Comparison of ENCODE assay signal across 9 mouse cellular contexts in genomic region chr12:31896295-31896694, GRCm38 (mm10). TPM values are rescaled to one million over a fixed set of nuclear protein-coding genes. Genes with fewer than 3 reads are reported as not detected.
DNase-seq lines count a peak whose midpoint lies in the region; ATAC-seq lines count a peak whose summit lies in the region.
"Had no signal": no experiment of that assay in that cellular context is flagged by ENCODE, and none has a peak within 500 bp of the region (broad histone marks: within the 10 kb centered on the region; RNA-seq: fewer than 3 reads in every experiment).

No protein-coding gene starts in this region.

- no peak for DNase-seq in intestine, embryonic 14.5 days (ENCODE audit: low spot score)
- DNase-seq in forebrain, embryonic 14.5 days (ENCODE audit: low spot score) = no peak
- no peak for DNase-seq in limb, embryonic 10.5 days (ENCODE audit: low spot score)
- DNase-seq in left cerebral cortex, adult 11 months (ENCODE audit: low spot score) = no peak
- no peak for DNase-seq in layer of hippocampus, postnatal 10 days (ENCODE audit: low spot score in 2 of 2)
- DNase-seq: heart, postnatal 14 days had no signal

- no peaks in the 10 kb centered on the region for H3K9me3 ChIP-seq in intestine, embryonic 14.5 days (ENCODE audit: control insufficient read depth, low read length)
- H3K9me3 ChIP-seq in intestine, embryonic 16.5 days (ENCODE audit: control insufficient read depth, low read length) = no peaks in the 10 kb centered on the region
- no peaks in the 10 kb centered on the region for H3K9me3 ChIP-seq in forebrain, embryonic 14.5 days (replicated peaks; ENCODE audit: control insufficient read depth, low read length)
- no peaks in the 10 kb centered on the region for H3K9me3 ChIP-seq in limb, embryonic 10.5 days (replicated peaks)
- no peaks in the 10 kb centered on the region for H3K9me3 ChIP-seq in neural tube, embryonic 15.5 days (replicated peaks)
- H3K9me3 ChIP-seq: liver, embryonic 15.5 days had no signal

- ATAC-seq in intestine, embryonic 14.5 days (replicated peaks; ENCODE audit: low FRiP score, low TSS enrichment, low read depth) = no peak
- no peak for ATAC-seq in intestine, embryonic 16.5 days
- no peak for ATAC-seq in forebrain, embryonic 14.5 days
- ATAC-seq in neural tube, embryonic 15.5 days (ENCODE audit: low FRiP score) = 0 out of 2 replicates have a peak, but pooled peaks have one; percentile 34

- H3K4me1 ChIP-seq in intestine, embryonic 14.5 days (replicated peaks; ENCODE audit: control insufficient read depth, insufficient read depth, low read length) = peaks cover 4% of the 10 kb centered on the region; the same call in 1 of the 2 replicates
- no peaks in the 10 kb centered on the region for H3K4me1 ChIP-seq in intestine, embryonic 16.5 days (ENCODE audit: control insufficient read depth, insufficient read depth, low read length)
- peaks cover 21% of the 10 kb centered on the region for H3K4me1 ChIP-seq in forebrain, embryonic 14.5 days (ENCODE audit: control insufficient read depth, insufficient read depth, low read length)
- H3K4me1 ChIP-seq in limb, embryonic 10.5 days = peaks cover 25% of the 10 kb centered on the region
- peaks cover 24% of the 10 kb centered on the region for H3K4me1 ChIP-seq in neural tube, embryonic 15.5 days
- H3K4me1 ChIP-seq: liver, embryonic 15.5 days had no signal

- H3K9ac ChIP-seq in intestine, embryonic 14.5 days (ENCODE audit: low read length) = no peak overlapping the region
- no peak overlapping the region for H3K9ac ChIP-seq in intestine, embryonic 16.5 days (ENCODE audit: low read depth, low read length)
- H3K9ac ChIP-seq in forebrain, embryonic 14.5 days (ENCODE audit: low read length) = no peak overlapping the region
- H3K9ac ChIP-seq in neural tube, embryonic 15.5 days (replicated peaks) = no peak overlapping the region
- H3K9ac ChIP-seq: liver, embryonic 15.5 days had no signal

- H3K4me2 ChIP-seq in intestine, embryonic 14.5 days (ENCODE audit: low read length) = no peak overlapping the region
- no peak overlapping the region for H3K4me2 ChIP-seq in intestine, embryonic 16.5 days (ENCODE audit: low read depth, low read length)
- no peak overlapping the region for H3K4me2 ChIP-seq in forebrain, embryonic 14.5 days (ENCODE audit: low read length)
- no peak overlapping the region for H3K4me2 ChIP-seq in neural tube, embryonic 15.5 days
- H3K4me2 ChIP-seq: liver, embryonic 15.5 days had no signal

- WGBS in intestine, embryonic 14.5 days = 35% methylated on average over 5 of the region's 5 CpGs
- 47% methylated on average over 5 of the region's 5 CpGs for WGBS in intestine, embryonic 16.5 days
- WGBS in forebrain, embryonic 14.5 days = 11% methylated on average over 5 of the region's 5 CpGs
- WGBS in limb, embryonic 10.5 days = 30% methylated on average over 5 of the region's 5 CpGs
- WGBS in neural tube, embryonic 15.5 days = 32% methylated on average over 5 of the region's 5 CpGs

- H3K27me3 ChIP-seq in intestine, embryonic 14.5 days (replicated peaks; ENCODE audit: control insufficient read depth, insufficient read depth, low read length) = no peaks in the 10 kb centered on the region
- no peaks in the 10 kb centered on the region for H3K27me3 ChIP-seq in intestine, embryonic 16.5 days (replicated peaks; ENCODE audit: control insufficient read depth, insufficient read depth, low read length)
- H3K27me3 ChIP-seq in forebrain, embryonic 14.5 days (replicated peaks; ENCODE audit: control insufficient read depth, insufficient read depth, low read length) = no peaks in the 10 kb centered on the region
- no peaks in the 10 kb centered on the region for H3K27me3 ChIP-seq in limb, embryonic 10.5 days (ENCODE audit: low read depth, poor library complexity, severe bottlenecking)
- H3K27me3 ChIP-seq in neural tube, embryonic 15.5 days (replicated peaks) = no peaks in the 10 kb centered on the region
- H3K27me3 ChIP-seq: liver, embryonic 15.5 days had no signal

- H3K4me3 ChIP-seq in intestine, embryonic 14.5 days (ENCODE audit: low read depth, low read length) = no peak overlapping the region
- H3K4me3 ChIP-seq in intestine, embryonic 16.5 days (ENCODE audit: low read length) = no peak overlapping the region
- H3K4me3 ChIP-seq in forebrain, embryonic 14.5 days (ENCODE audit: low read depth, low read length) = no peak overlapping the region
- H3K4me3 ChIP-seq in limb, embryonic 10.5 days = no peak overlapping the region
- no peak overlapping the region for H3K4me3 ChIP-seq in neural tube, embryonic 15.5 days (replicated peaks)
- H3K4me3 ChIP-seq: liver, embryonic 15.5 days had no signal

- H3K36me3 ChIP-seq in intestine, embryonic 14.5 days (ENCODE audit: control insufficient read depth, insufficient read depth, low read length) = no peaks in the 10 kb centered on the region; the same call in 1 of the 2 replicates
- no peaks in the 10 kb centered on the region for H3K36me3 ChIP-seq in intestine, embryonic 16.5 days (ENCODE audit: control insufficient read depth, insufficient read depth, low read length)
- no peaks in the 10 kb centered on the region for H3K36me3 ChIP-seq in forebrain, embryonic 14.5 days (ENCODE audit: control insufficient read depth, insufficient read depth, low read length)
- H3K36me3 ChIP-seq in limb, embryonic 10.5 days = no peaks in the 10 kb centered on the region
- no peaks in the 10 kb centered on the region for H3K36me3 ChIP-seq in neural tube, embryonic 15.5 days
- H3K36me3 ChIP-seq: liver, embryonic 15.5 days had no signal

- peak overlapping the region; percentile 19; the same call in 1 of the 2 replicates for H3K27ac ChIP-seq in intestine, embryonic 14.5 days (ENCODE audit: low read depth)
- no peak overlapping the region for H3K27ac ChIP-seq in intestine, embryonic 16.5 days (ENCODE audit: low read length)
- peak overlapping the region; percentile 49 for H3K27ac ChIP-seq in forebrain, embryonic 14.5 days (ENCODE audit: low read depth, low read length)
- H3K27ac ChIP-seq in limb, embryonic 10.5 days = peak overlapping the region; percentile 61
- H3K27ac ChIP-seq in neural tube, embryonic 15.5 days (replicated peaks) = no peak overlapping the region
- H3K27ac ChIP-seq: liver, embryonic 15.5 days had no signal

RNA-seq across cellular contexts. Expression of gene Hbp1, which starts 54.0 kb away (rescaled TPM):
- polyA plus RNA-seq in intestine, embryonic 14.5 days (2014; fragmentation: Nextera tagmentation; extraction: Ambion mirVana) = 111 and 112 TPM in 2 replicates
- polyA plus RNA-seq in intestine, embryonic 16.5 days (2015; fragmentation: Nextera tagmentation; extraction: Ambion mirVana) = 82.1 and 82.8 TPM in 2 replicates
- polyA plus RNA-seq in forebrain, embryonic 14.5 days (2014; fragmentation: Nextera tagmentation; extraction: Ambion mirVana) = 107 and 112 TPM in 2 replicates
- polyA plus RNA-seq in limb, embryonic 10.5 days (2016; fragmentation: Nextera tagmentation; extraction: Ambion mirVana) = 84.4 and 110 TPM in 2 replicates
- polyA plus RNA-seq in neural tube, embryonic 15.5 days (2015; fragmentation: Nextera tagmentation; extraction: Ambion mirVana) = 39.1 and 51.9 TPM in 2 replicates
- total RNA-seq in layer of hippocampus, postnatal 10 days (2021) = 10 to 100 TPM; 24.4 to 25.3 TPM

Comparison
In these comparisons a context has a peak if more than half of its experiments do, and no peak if none do; other contexts are left out.
1. H3K27ac ChIP-seq: peak in intestine, embryonic 14.5 days (single experiment), forebrain, embryonic 14.5 days (single experiment) and limb, embryonic 10.5 days (single experiment); none in intestine, embryonic 16.5 days (single experiment) and neural tube, embryonic 15.5 days (single experiment).